Mouse (Mus musculus): ENCODE results near the gene Slc5a11. TPM values are rescaled to one million over a fixed set of nuclear protein-coding genes. Genes with fewer than 3 reads are reported as not detected.
A peak's percentile ranks its signal among the peaks of the same experiment; 100 is the strongest.

The Slc5a11 gene
- total RNA-seq, 4 experiments from 2014 or later, result not detected

DNA sequence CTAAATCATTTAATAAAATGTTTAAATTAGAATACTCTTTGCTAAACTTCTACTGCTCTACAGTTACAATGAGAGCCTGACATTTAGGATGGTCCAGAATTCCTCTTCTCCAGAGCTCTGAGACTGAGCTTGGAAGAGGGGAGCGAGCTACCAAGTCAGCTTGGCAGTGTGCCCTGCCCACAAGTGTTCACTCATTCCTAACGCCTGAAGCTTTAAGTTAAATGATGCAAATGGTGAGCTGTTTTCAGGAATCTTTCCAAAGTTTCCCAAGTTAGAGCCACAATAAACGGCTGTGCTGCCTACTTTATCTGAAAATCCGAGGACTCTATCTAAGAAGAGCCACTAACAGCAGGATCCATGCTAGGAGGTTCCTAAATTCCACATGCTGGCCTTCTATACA lies 69.2 kb downstream of the Slc5a11 start:
- no peak for DNase-seq (ENCODE audit: low spot score in 2 of 2)

DNA sequence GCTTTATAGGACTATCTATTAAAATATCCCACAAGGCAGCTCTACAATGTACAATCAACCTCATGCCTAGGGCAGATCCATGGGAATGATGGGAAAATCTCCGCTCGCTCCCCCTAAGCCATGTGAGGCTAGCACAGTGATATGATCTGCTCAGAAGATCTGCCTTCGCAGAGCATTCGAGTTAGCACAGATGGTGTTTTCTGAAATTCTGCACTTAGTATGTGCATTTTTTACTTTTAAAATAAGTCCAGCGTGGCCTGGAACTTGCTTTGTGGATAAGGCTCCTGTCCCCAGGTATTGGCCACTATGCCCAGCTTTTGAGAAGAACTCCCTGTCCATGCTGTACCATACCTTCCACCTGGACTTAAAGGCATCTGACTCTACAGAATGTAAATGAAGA lies 71.3 kb downstream of the Slc5a11 start:
- no peak for DNase-seq (ENCODE audit: low spot score in 2 of 2)

DNA sequence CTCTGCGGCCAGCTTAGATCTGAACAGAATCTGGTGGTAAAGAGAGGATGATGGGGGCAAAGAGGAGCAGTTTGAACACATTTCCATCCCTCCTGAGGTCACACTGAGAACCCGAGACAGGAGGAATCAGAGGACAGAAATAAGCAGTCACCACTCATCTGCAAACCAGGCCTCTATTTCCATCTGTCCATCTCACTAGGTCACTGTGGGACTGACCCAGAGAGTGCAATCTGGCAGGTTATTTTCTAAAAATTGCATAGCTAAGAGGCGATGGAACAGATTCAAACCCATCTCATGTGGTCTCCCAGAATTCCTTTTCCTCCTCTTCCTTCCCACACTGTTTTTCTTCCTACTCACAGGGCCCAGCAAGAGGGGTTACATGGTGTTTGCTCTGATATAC lies 73.3 kb downstream of the Slc5a11 start:
- no peak for DNase-seq (ENCODE audit: low spot score in 2 of 2)

DNA sequence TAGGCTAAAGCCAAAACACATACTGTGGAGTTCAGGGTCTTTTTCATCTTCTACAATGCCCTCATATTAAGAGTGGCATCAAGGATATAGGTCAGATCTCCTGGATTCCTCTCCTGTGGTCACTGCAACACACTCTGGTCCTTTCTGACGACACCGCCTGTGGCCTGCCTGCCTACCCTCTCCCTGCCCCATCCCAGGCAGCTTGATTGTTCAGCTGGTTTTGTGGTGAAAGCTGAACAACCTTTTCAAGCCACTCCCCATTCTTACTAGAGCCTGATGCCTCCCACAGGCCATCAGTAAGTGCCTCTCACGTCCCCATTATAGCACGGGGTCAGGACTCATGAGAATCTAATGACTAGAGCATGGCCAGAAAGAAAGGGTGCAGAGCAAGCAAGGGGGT lies 74.6 kb downstream of the Slc5a11 start:
- no peak for DNase-seq (ENCODE audit: low spot score in 2 of 2)

DNA sequence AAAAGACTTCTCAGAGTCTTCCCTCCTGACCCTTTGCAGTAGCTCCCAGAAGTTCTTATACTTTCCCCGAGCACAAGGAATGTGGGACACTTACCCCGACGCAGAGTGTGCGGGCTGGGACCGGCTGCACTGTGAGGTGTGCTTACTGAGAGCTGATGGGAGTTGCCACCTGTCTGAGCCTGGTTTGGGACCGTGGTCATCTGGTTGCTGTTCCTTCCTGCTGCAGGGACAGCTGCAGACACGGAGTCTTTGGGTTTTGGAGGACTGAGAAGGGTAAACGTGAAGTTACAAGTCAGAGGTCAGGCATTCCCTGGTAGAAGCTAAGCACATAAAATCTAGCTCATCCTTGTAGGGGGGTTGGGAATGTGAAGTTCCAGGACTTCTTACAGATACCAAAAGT lies 77.4 kb downstream of the Slc5a11 start:
- no peak for DNase-seq (ENCODE audit: low spot score in 2 of 2)

DNA sequence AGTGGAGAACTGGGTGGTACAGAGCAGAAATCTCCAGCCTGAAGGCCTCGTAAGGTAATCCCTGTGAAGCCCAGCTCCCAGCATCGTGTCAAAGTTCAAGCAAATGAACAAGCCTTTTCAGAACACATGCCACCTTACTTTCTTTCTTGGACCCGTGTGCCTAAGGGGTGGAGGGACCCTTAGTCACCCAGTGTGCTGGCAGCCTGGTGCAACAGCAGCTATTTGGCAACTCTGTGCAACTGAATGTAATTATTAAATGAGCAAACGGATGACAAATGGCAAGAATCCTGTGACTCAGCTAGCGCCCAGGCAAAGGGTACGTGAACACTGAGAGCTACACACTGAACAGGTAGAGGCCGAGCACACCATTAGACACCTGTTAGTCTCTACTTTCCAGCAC lies 79.3 kb downstream of the Slc5a11 start:
- DNase-seq (ENCODE audit: low spot score in 2 of 2), result no peak

DNA sequence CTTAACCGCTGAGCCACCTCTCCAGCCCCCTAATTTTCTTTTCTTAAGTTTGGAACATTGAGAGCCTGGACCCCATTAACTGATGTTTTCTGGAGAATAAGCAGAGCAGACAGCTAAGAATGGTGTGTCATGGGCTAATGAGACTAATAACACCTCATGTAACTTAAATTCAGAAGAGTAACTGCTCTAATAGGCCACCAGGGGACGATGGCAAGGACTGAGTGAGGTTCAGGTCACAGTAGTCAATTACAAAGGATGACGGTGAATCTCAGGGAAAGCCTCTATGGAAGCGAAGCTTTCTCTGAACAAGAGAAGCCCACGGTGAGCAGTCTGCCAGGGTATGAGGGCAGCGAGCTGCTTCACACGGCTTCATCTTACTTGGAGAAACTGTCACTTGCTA lies 80.8 kb downstream of the Slc5a11 start:
- DNase-seq (ENCODE audit: low spot score in 2 of 2), result no peak

DNA sequence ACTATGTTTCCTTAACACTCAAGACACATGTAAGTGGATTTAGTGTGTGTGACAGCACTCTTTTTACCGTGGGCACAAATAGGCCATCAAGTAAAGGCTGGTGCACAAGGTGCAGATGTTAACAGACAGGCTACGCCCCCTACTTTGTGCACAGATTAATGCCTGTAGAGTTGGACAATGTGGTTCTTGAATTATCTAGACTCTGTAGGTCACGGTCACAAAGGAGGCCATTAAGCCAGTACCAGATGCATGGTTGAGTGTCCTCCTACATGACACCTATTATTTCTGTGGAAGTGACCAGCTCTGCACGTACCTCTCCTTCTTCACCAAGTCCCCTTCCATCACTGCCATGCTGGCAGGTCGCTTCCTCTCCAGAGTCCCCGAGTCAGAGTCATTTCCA lies 81.5 kb downstream of the Slc5a11 start:
- no peak for DNase-seq (ENCODE audit: low spot score in 2 of 2)

DNA sequence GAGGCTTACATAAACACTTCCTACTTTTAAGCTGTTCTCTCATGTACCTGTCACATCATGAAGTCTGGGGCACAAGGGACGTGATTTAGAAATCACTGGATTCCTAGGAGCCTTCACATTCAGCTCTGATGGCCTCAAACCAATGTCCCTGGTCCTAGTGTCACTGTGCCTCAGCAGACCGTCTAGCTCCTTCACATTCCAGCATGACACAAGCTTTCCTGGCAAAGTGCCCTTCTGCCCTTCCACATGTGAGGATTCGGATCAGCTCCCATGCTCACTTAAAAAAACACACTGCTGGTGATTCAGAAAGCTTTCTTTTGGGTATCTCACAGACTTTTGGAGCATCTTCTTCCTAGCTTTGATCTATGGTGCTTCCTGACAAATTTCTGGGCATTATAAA lies 83.6 kb downstream of the Slc5a11 start:
- DNase-seq (ENCODE audit: low spot score in 2 of 2), result peak in 1 of 2 experiments; percentile 9

DNA sequence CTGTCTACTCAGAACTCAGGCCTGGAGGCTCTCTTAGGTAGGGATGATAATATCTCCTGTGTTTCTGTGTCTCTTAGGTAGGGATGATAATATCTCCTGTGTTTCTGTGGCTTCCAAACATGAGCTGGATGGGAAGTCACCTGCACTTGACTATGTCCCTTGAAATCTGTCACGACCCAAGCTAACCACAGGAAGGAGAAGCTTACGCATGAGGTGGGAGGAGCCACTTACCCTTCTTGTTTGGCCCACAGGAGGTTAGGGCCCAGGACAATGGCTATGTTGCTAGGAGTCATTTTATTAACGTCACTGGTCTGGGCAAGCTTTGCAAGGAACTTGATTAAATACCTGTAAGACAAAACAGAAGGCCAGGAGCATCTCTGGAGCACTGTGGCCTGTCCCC lies 85.7 kb downstream of the Slc5a11 start:
- no peak for DNase-seq (ENCODE audit: low spot score in 2 of 2)

DNA sequence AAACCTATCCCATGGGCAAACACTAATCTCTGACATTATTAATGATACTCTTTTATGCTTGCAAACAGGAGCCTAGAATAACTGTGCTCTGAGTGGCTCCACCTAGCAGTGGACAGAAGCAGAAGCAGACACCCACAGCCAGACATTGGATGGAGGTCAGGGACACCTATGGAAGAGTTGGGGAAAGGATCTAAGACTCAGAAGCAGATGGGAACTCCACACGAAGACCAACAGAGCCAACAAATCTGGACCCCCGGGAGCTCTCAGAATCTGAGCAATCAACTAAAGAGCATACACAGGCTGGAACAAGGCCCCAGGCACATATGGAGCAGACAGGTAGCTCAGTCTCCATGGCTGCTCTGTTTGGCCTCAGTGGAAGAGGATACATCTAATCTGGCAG lies 90.8 kb downstream of the Slc5a11 start:
- no peak for DNase-seq (ENCODE audit: low spot score in 2 of 2)

DNA sequence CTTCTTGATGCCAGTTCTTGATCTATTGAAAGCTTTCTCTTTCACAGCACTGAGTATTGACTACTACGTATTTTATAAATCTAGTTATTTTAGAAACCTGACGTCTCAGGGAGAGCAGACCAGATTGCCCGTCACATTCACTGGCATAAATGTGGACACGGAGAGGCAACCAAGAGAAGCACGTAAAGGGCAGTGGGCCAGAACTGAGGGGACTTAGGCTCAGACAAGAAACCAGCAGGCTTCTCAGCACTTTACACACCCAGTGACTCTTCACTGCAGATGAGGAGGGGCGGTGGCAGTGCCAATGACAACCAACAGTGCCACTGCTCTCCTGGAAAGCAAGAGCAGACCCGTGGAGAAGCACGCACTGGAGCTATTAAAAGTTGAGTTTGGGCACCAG lies 92.7 kb downstream of the Slc5a11 start:
- DNase-seq (ENCODE audit: low spot score in 2 of 2), result no peak

DNA sequence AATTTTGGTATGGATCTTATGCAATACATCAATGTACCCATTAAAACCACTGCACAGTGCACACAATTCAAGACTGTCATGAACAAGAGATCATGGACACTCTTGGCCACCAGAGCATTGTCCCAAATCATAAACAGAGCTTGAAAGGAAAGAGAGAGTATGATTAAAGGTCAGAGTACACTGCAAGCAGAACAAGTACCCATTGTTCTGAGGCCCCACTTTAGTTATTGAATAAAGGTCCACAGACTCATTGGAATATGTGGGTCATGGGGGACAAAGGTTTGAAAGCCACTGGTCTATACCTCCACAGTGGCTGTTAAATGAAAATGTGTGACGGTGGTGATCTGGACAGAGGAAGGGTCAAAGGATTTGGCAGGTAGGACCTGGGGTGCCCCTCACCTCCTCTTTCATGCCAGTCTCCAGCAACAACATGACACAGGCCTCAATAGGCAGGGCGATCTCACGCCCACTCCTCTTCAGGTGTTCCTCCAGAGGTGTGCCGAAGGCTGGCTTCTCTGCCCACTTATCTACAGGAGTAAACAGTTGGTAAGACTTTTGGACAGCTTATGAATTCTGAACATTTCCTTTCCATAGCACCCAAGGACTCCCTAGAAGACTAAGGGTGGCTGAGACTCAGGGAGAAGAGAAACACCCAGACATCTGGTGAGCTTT lies 93.4 kb downstream of the Slc5a11 start:
- DNase-seq (ENCODE audit: low spot score in 2 of 2), result no peak

DNA sequence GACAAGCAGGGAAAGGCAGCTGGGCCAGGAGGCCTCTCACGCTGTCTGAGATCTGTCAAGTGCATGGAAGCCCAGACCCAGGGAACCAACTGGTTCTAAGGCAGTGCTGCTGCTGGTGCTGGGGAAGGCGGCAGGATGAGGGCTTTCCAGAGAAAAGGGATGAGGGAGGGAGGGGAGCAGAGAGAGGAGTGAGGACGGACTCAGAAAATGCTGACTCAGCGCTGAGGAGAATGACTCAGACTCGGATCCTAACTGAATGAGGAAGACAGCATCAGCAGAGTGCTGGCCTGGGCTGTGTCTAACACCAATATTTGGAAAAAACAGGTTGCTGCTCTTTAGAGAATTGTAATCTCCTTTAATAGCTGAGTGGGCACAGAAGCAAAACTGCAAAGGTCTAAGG lies 97.3 kb downstream of the Slc5a11 start:
- no peak for DNase-seq (ENCODE audit: low spot score in 2 of 2)

DNA sequence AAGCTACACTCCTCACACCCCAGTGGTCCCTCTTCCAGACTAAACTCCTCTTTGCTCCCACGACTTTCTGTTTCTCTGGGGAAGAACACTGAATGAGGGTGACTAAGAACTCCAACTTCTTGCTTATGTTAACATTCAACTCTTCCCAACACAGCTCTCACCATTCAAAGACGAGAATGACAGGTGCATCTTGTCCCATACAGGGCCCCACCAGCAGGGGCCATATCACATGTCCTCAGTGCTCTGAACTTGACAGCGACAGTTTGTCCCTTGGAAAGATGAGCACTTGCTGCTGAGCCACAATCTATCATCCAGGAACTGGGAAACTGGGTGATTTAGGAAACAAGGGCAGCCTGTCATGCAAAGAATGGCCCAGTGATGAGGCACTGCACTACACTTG lies 98.2 kb downstream of the Slc5a11 start:
- no peak for DNase-seq (ENCODE audit: low spot score in 2 of 2)

DNA sequence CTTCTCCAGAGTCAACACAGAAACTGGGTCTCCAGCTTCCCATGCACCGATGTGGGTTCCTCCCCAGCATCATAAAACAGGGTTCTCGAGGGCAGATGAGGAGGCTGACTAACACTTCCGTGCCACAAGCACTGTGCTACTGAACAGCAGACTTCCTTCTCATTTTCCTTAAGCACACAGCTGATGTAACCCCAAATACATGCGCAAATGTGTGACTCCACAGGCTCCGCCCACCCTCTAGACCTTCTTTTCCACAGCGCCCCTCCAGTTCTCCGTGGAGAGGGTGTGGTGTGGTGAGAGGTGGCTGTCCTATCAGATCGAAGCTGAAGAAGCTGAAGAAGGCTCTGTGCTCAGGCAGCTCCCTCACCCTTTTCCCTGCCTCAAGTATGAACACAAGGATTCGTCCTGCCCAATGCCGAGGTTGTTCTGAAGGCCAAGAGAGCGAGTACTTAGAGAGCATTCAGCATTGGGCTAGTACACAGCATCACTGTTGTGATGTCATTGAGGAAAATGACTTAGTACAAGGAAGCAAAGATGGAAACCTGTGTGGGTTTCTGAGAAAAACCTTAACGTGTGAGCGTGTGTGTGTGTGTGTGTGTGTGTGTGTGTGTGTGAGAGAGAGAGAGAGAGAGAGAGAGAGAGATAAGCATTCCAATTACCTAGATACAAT lies 108.0 kb downstream of the Slc5a11 start:
- DNase-seq (ENCODE audit: low spot score in 2 of 2), result no peak

Other genes with a start within 250 kb of the Slc5a11 start
- 10 to 100 TPM; 19.9 to 30.5 (median 22.2) TPM for gene Rbbp6, start 249.1 kb upstream of the Slc5a11 start, total RNA-seq (2022)
- gene Tnrc6a, start 90.9 kb upstream of the Slc5a11 start, total RNA-seq (2022), result 10 to 100 TPM; 20.4 to 26.6 (median 22.1) TPM
- 10 to 100 TPM; 29.4 to 35.5 (median 30.3) TPM for gene Lcmt1, start 155.0 kb downstream of the Slc5a11 start, total RNA-seq (2022)
- gene Arhgap17, start 155.1 kb downstream of the Slc5a11 start, total RNA-seq (2022), result 10 to 100 TPM; 11.8 to 17.7 (median 15.4) TPM
- gene Aqp8, start 247.5 kb downstream of the Slc5a11 start, total RNA-seq (2022), result not detected